Mouse (Mus musculus) thymus, postnatal 4 days (tissue): ENCODE data around the gene Lrig2.
"Not testable (repeated sequence)": the region's sequence is repeated elsewhere in the genome, so short reads cannot be mapped to it uniquely, and the experiment has no call there.

Source experiments
- DNase-seq: peaks from one replicate; pipeline ENCODE4 v3.0.0; 2021

Gene Lrig2

GRCm38 (mm10) chr3:104431156-104431847 is 80.4 kb downstream of the Lrig2 start:
- peak; percentile 46 for DNase-seq

GRCm38 (mm10) chr3:104427354-104427753 is 84.4 kb downstream of the Lrig2 start:
- not testable (repeated sequence) for DNase-seq

DNA sequence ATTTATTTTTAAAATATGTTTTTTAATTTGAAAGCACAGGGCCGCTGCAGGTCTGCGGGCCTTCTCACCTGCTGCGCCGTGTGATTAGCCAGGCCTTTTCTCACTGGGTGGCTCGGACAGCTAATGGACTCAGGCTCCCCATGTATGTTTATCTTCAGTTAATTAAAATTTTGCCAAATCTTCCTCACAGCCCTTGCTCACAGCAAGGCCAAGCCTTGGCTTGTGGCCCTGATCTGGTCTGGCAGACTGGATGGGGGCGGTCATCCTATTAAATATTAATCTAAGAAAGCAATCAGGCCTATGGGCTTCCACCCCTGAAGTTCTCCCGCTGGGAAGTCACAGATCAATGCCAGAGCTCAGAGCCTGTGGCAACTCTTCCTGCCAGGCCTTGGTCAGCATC is 87.4 kb downstream of the Lrig2 start:
- DNase-seq, result no peak

DNA sequence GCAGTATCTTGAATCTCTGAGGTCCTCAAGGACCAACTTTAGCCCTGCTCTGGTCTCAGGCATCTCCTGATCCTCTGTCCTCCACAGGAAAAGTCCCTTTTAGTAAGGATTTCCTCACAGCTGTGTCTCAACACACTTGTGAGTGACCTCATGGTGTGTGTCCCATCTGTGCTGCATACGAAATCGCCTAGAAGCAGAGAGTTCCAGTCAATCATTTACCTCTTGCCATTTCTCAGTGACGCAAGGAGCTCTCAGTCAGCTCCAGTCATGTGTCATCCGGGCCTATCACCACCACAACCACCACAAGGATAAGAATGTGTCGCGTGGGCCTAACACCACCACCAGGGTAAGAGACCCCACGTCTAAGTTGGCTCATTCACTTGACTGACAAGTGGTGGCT is 90.8 kb downstream of the Lrig2 start:
- no peak for DNase-seq

- no peak for DNase-seq
Observed at GRCm38 (mm10) chr3:104419990-104420389, 91.7 kb downstream of the Lrig2 start.

DNA sequence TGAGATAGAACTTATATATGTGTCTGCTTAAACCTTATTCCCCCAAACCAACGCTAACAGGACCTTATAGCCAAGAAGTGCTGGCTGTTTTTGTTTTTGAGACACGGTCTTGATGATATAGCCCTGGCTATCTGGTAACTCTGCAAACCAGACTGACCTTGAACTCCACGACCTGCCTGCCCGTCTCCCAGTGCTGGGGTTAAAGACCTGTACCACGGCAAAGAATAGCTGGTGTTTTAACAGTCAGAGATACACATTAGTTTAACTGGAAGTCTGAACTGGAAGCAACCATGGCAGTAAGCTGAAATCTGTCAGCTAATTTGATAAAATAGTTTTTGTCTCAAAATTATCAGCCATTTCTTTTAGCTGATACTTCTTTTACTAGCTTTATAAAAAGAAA is 94.9 kb downstream of the Lrig2 start:
- no peak for DNase-seq

- DNase-seq, result no peak
Observed at GRCm38 (mm10) chr3:104412482-104412881, 99.2 kb downstream of the Lrig2 start.

GRCm38 (mm10) chr3:104407506-104407905 is 104.2 kb downstream of the Lrig2 start:
- DNase-seq, result no peak

DNA sequence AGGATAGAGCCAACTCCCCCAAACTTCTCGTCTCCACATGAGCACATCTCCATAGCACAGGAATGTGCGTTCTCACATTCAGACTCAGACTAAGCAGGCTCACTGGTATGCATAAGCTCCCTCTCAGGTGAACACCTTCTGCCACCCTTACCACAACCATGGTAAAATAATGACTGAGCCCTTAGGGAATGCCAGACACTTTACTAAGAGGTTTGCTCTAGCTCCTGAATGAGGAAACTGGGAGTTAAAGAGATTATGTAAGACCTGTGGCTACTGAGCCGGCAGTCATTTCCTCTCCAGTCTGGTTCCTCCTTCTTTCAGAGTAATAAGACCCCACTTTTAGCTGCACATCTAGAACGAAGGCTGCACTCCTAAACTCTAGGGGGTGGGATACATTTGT is 108.1 kb downstream of the Lrig2 start:
- DNase-seq, result no peak

- no peak for DNase-seq
Observed at GRCm38 (mm10) chr3:104401176-104401575, 110.5 kb downstream of the Lrig2 start.

DNA sequence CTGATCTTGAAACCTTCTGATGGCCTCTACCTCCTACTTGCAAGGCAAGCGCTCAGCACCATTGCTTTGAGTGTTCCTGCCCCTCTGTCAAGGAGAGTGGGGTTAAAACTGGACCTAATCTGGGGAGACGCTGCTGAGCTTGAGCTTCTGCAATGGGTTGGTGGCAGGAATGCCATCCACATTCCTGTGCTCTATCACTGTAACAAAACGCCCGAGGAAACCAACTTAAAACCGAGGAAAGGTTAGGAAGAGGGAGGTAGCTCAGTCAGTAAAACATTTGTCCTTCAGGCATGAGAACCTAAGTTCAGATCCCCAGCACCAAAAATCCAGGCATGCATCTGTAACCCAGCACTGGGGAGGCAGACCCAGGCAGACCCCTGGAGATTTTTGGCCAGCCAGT is 111.6 kb downstream of the Lrig2 start:
- DNase-seq, result no peak

- no peak for DNase-seq
Observed at GRCm38 (mm10) chr3:104399296-104400045, 112.2 kb downstream of the Lrig2 start.

GRCm38 (mm10) chr3:104397316-104397715 is 114.4 kb downstream of the Lrig2 start:
- no peak for DNase-seq

- DNase-seq, result no peak
Observed at GRCm38 (mm10) chr3:104396736-104397081, 115.0 kb downstream of the Lrig2 start.

GRCm38 (mm10) chr3:104396067-104396735 is 115.5 kb downstream of the Lrig2 start:
- DNase-seq, result no peak

- DNase-seq, result no peak
Observed at GRCm38 (mm10) chr3:104390072-104390471, 121.6 kb downstream of the Lrig2 start.

DNA sequence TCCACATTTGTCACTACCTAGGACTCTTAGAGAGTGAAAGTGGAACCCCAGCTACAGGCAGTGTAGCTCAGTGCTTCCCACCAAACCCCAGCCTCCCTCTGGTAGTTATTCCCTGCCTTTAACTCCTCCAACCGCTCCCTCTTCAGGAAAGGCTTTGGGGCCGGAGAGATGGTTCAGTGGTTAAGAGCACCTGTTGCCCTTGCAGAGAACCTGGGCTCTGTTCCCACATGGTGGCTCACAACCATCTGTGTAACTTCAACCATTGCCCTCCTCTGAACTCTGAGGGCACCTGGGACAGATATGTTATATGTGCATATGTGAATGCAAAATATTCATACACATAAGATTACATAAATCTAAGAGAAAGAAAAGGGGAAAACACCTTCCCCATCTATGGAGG is 122.3 kb downstream of the Lrig2 start:
- DNase-seq, result no peak

DNA sequence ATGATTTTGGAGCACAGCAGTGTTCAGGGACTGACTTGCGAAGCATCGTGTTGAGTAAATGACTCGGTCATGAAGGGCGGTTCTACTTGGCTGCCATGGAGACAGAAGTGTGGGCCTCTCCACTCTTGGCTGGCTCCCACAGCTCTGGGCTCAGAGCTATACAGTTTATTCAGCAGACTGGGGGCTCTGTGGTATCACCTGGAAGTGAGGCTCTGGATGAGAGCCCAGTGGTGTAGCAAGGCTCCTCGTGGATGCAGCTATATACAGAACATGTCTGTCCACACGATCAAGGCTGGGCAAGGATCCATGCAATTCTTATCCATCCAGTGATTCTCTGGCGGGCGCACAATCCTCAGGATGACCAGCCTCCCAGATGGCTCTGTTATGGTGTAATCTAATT is 126.1 kb downstream of the Lrig2 start:
- no peak for DNase-seq

GRCm38 (mm10) chr3:104383681-104384341 is 127.9 kb downstream of the Lrig2 start:
- no peak for DNase-seq

DNA sequence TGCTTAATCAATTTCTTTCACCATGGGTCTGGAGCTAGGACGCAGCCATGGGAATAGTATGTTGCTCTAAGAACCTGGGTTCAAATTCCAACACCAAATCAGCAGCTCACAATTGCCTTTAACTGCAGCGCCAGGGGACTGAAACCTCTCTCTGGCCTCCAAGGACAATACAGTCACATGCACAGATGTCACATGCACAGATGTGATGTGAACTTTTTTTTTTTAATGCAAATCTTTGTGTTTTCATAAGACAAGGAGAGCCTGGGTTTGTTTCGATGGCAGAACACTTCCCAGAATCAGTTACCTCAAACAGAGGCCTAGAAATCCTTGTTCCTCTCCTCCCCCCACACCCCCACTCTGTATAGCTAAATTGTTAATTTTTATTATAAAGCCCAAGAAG is 133.5 kb downstream of the Lrig2 start:
- DNase-seq, result no peak

DNA sequence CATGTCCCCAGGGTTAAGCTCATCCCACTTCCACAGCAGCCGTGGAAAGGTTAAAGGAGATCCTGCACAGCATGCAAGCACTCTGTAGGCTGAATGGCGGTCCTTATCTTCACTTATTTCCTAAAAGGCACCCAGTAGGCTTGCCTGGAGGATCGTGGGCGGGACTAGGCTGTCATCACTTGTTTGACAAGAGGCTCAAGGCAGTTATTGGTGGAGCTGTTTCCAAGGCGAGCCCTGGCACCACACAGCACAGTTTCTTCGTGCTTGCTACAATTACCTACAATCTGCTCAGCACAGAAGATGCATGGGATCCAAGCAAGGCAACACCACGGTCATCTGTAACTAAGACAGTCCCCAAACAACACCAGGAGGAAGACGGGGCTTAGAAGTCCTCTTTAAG is 137.8 kb downstream of the Lrig2 start:
- DNase-seq, result no peak

DNA sequence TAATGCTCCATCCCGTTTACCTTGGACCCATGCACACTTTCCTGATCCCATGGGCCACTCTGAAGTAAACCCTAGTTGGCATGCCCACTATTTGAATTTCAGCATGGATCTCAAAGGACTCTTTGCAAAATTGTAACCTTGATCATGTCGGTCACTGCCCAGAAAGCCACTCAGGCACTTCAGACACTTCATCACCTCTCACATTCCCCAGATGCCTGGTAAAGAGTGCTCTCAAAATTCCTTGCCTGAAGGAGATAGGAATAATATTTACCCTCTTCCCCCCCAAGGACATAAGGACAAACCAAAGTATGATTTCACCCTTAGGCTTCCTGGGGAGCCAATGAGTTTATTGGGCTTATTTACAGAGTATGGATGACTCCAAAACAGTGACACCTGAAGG is 139.3 kb downstream of the Lrig2 start:
- DNase-seq, result no peak

DNA sequence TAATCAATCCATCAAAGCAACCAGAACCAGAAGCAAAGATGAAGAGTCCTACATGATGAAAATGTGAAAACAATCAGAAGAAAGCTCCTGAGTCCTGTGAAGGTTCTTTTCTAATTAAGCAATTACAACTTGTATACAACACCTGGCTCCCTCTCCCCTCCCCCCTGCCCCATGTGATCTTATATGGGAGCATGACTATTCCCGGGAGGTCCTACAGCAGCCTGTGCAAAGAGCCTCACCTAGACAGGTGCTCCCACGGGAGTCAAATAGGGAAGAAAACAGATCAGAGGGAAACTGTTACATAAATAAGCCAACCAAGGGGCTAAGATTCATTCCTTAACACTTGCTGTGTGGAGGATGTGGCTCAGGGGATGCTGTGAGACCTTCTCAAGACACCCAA is 143.8 kb downstream of the Lrig2 start:
- DNase-seq, result no peak

DNA sequence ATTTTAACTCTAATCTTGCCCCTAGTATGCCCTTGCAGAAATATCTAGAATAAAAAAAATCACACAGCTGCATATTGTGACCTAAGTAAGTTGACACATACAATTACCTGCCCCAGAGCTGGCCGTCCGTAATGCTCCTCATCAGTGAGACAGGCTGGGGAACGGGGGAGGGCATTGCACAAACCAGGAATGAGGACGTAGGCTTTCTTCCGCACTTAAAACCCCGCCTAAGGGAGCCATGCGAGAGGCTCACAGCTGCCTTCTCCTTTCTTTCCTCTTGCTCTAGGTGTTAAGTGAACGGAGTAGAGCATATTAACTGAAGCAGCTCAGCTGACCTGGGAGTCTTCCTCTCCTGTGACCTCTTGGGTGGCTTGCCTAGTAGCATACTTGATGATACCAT is 149.9 kb downstream of the Lrig2 start:
- DNase-seq, result no peak
